Mouse (Mus musculus): ENCODE results near the gene Hapln4. TPM values are rescaled to one million over a fixed set of nuclear protein-coding genes. Genes with fewer than 3 reads are reported as not detected.
A peak's percentile ranks its signal among the peaks of the same experiment; 100 is the strongest.

Hapln4 gene
- polyA plus RNA-seq, 1 experiment from 2014 or later, result 0.23 TPM

Small RNAs within 50 kb of the gene (microRNA-seq; reads per million reads assigned to microRNA genes)
- gene Mir7066, result 3.0 reads per million, percentile 8 among the genes with 10 or more reads in this experiment

Other genes with a start within 250 kb of the Hapln4 start
- 0.85 and 1.1 TPM in 2 replicates for gene Cilp2, start 195.8 kb upstream of the Hapln4 start, polyA plus RNA-seq (2016; fragmentation: Nextera tagmentation; extraction: Ambion mirVana)
- gene Tssk6, start 181.3 kb upstream of the Hapln4 start, polyA plus RNA-seq (2016; fragmentation: Nextera tagmentation; extraction: Ambion mirVana), result 4.0 and 5.7 TPM in 2 replicates
- 165 and 170 TPM in 2 replicates for gene Ndufa13, start 180.9 kb upstream of the Hapln4 start, polyA plus RNA-seq (2016; fragmentation: Nextera tagmentation; extraction: Ambion mirVana)
- 7.2 and 8.0 TPM in 2 replicates for gene Yjefn3, start 180.7 kb upstream of the Hapln4 start, polyA plus RNA-seq (2016; fragmentation: Nextera tagmentation; extraction: Ambion mirVana)
- 44.3 TPM in 2 replicates for gene Gatad2a, start 87.1 kb upstream of the Hapln4 start, polyA plus RNA-seq (2016; fragmentation: Nextera tagmentation; extraction: Ambion mirVana)
- gene Mau2, start 40.7 kb upstream of the Hapln4 start, polyA plus RNA-seq (2016; fragmentation: Nextera tagmentation; extraction: Ambion mirVana), result 76.4 and 77.8 TPM in 2 replicates
- 55.6 and 56.8 TPM in 2 replicates for gene Sugp1, start 40.6 kb upstream of the Hapln4 start, polyA plus RNA-seq (2016; fragmentation: Nextera tagmentation; extraction: Ambion mirVana)
- gene Tm6sf2, start 10.5 kb upstream of the Hapln4 start, polyA plus RNA-seq (2016; fragmentation: Nextera tagmentation; extraction: Ambion mirVana), result 1.3 and 2.0 TPM in 2 replicates
- 91.9 and 109 TPM in 2 replicates for gene Ncan, start 37.4 kb downstream of the Hapln4 start, polyA plus RNA-seq (2016; fragmentation: Nextera tagmentation; extraction: Ambion mirVana)
- gene Nr2c2ap, start 47.9 kb downstream of the Hapln4 start, polyA plus RNA-seq (2016; fragmentation: Nextera tagmentation; extraction: Ambion mirVana), result 23.3 and 23.8 TPM in 2 replicates
- gene Rfxank, start 55.7 kb downstream of the Hapln4 start, polyA plus RNA-seq (2016; fragmentation: Nextera tagmentation; extraction: Ambion mirVana), result 16.3 and 17.8 TPM in 2 replicates
- gene Borcs8, start 56.0 kb downstream of the Hapln4 start, polyA plus RNA-seq (2016; fragmentation: Nextera tagmentation; extraction: Ambion mirVana), result 37.1 and 41.9 TPM in 2 replicates
- gene Mef2b, start 56.3 kb downstream of the Hapln4 start, polyA plus RNA-seq (2016; fragmentation: Nextera tagmentation; extraction: Ambion mirVana), result 0.19 and 0.46 TPM in 2 replicates
- 47.6 and 49.0 TPM in 2 replicates for gene Tmem161a, start 88.9 kb downstream of the Hapln4 start, polyA plus RNA-seq (2016; fragmentation: Nextera tagmentation; extraction: Ambion mirVana)
- gene Slc25a42, start 128.8 kb downstream of the Hapln4 start, polyA plus RNA-seq (2016; fragmentation: Nextera tagmentation; extraction: Ambion mirVana), result 3.9 and 4.3 TPM in 2 replicates
- gene Sugp2, start 150.8 kb downstream of the Hapln4 start, polyA plus RNA-seq (2016; fragmentation: Nextera tagmentation; extraction: Ambion mirVana), result 82.5 and 88.6 TPM in 2 replicates
- gene Armc6, start 151.0 kb downstream of the Hapln4 start, polyA plus RNA-seq (2016; fragmentation: Nextera tagmentation; extraction: Ambion mirVana), result 45.5 and 47.1 TPM in 2 replicates
- 99.6 and 100 TPM in 2 replicates for gene Homer3, start 199.4 kb downstream of the Hapln4 start, polyA plus RNA-seq (2016; fragmentation: Nextera tagmentation; extraction: Ambion mirVana)
- gene Ddx49, start 219.0 kb downstream of the Hapln4 start, polyA plus RNA-seq (2016; fragmentation: Nextera tagmentation; extraction: Ambion mirVana), result 47.1 and 53.8 TPM in 2 replicates
- gene Cope, start 219.1 kb downstream of the Hapln4 start, polyA plus RNA-seq (2016; fragmentation: Nextera tagmentation; extraction: Ambion mirVana), result 222 and 235 TPM in 2 replicates
- 15.3 and 17.1 TPM in 2 replicates for gene Cers1, start 232.3 kb downstream of the Hapln4 start, polyA plus RNA-seq (2016; fragmentation: Nextera tagmentation; extraction: Ambion mirVana)
- gene Gdf1, start 246.4 kb downstream of the Hapln4 start, polyA plus RNA-seq (2016; fragmentation: Nextera tagmentation; extraction: Ambion mirVana), result 3.7 and 4.5 TPM in 2 replicates

Data from midbrain, embryonic 12.5 days (tissue).